Mouse (Mus musculus) E14TG2a.4 (cell line): ENCODE data around the gene Morn1.
A peak's percentile ranks its signal among the peaks of the same experiment; 100 is the strongest.

ENCODE experiments used
- H3K27me3 ChIP-seq: 2 replicates; pipeline ENCODE4 v1.6.1; 2014; ENCODE audit warnings: low read length, control low read depth; ENCODE audit not compliant: insufficient read depth
- H3K36me3 ChIP-seq: 2 replicates; pipeline ENCODE4 v1.6.1; 2014; ENCODE audit warnings: low read length, control low read depth; ENCODE audit not compliant: insufficient read depth
- H3K4me1 ChIP-seq: replicated peaks from 2 replicates; pipeline ENCODE4 v1.6.1; 2014; ENCODE audit warnings: low read depth, low read length, control low read depth
- H3K4me3 ChIP-seq: replicated peaks from 2 replicates; pipeline ENCODE4 v1.5.1; 2014; ENCODE audit warnings: mild to moderate bottlenecking, low read length
- H3K9me3 ChIP-seq: 2 replicates; pipeline ENCODE4 v1.6.1; 2014; ENCODE audit warnings: low read length, control low read depth
- CTCF ChIP-seq: conservative IDR thresholded peaks from 2 replicates; pipeline ENCODE4 v1.5.1; 2014; ENCODE audit warnings: low read length
- NANOG ChIP-seq: IDR thresholded peaks from 2 replicates; pipeline ENCODE4 v1.6.1; 2014; ENCODE audit warnings: borderline replicate concordance, low read length, mixed read lengths
- POU5F1 ChIP-seq: IDR thresholded peaks from 2 replicates; pipeline ENCODE4 v1.6.1; 2014; ENCODE audit warnings: low read length, borderline replicate concordance

Morn1 gene

GRCm38 (mm10) chr4:155063895-155064294, 22.5 kb upstream of the Morn1 start:
- Histone ChIP-seq H3K4me1 (peaks cover 54% of the 10 kb centered on the region), H3K27me3 (no peaks in the 10 kb centered on the region), H3K36me3 (peaks cover 13% of the 10 kb centered on the region), H3K4me3 (peak overlapping the region; percentile 43), H3K9me3 (no peaks in the 10 kb centered on the region)
- TF ChIP-seq POU5F1 = no peak

- Histone ChIP-seq H3K4me1 (peaks cover 56% of the 10 kb centered on the region), H3K36me3 (peaks cover 19% of the 10 kb centered on the region), H3K27me3 (no peaks in the 10 kb centered on the region), H3K9me3 (no peaks in the 10 kb centered on the region), H3K4me3 (peak overlapping the region; percentile 43)
- TF ChIP-seq CTCF (no peak), NANOG (no peak), POU5F1 (no peak)
Measured at GRCm38 (mm10) chr4:155064474-155064873, 21.9 kb upstream of the Morn1 start.

GRCm38 (mm10) chr4:155065970-155066833, 20.2 kb upstream of the Morn1 start:
- Histone ChIP-seq H3K27me3 (no peaks in the 10 kb centered on the region), H3K36me3 (peaks cover 36% of the 10 kb centered on the region), H3K4me3 (peak overlapping the region; percentile 92), H3K9me3 (no peaks in the 10 kb centered on the region), H3K4me1 (peaks cover 71% of the 10 kb centered on the region)
- TF ChIP-seq POU5F1 = no peak
- TF ChIP-seq NANOG = no peak
- TF ChIP-seq CTCF = peak; percentile 68

GRCm38 (mm10) chr4:155066834-155067522, 19.4 kb upstream of the Morn1 start, which contains the start of gene Pex10:
Gene Pex10 (plus strand): TSS chr4:155067016.
- H3K27me3 ChIP-seq = no peaks in the 10 kb centered on the region
- TF ChIP-seq CTCF (no peak), NANOG (no peak), POU5F1 (no peak)
- peaks cover 77% of the 10 kb centered on the region for H3K4me1 ChIP-seq
- H3K36me3 ChIP-seq = peaks cover 44% of the 10 kb centered on the region
- no peaks in the 10 kb centered on the region for H3K9me3 ChIP-seq
- H3K4me3 ChIP-seq = peak within 1 kb of the TSS; percentile 92

GRCm38 (mm10) chr4:155068357-155068972, 17.9 kb upstream of the Morn1 start:
- Histone ChIP-seq H3K36me3 (peaks cover 59% of the 10 kb centered on the region), H3K4me1 (peaks cover 79% of the 10 kb centered on the region)

GRCm38 (mm10) chr4:155069191-155069590, 17.2 kb upstream of the Morn1 start:
- Histone ChIP-seq H3K27me3 (no peaks in the 10 kb centered on the region), H3K36me3 (peaks cover 66% of the 10 kb centered on the region), H3K4me1 (peaks cover 73% of the 10 kb centered on the region), H3K9me3 (no peaks in the 10 kb centered on the region), H3K4me3 (0 out of 2 replicates have a peak overlapping the region, but pooled peaks have one; percentile 3)
- TF ChIP-seq NANOG = no peak
- TF ChIP-seq CTCF = no peak
- TF ChIP-seq POU5F1 = no peak

More at GRCm38 (mm10) chr4:155068357-155068972, 17.9 kb upstream of the Morn1 start:
- no peak for TF ChIP-seq CTCF
- peak overlapping the region; percentile 92 for H3K4me3 ChIP-seq
- no peaks in the 10 kb centered on the region for H3K9me3 ChIP-seq
- H3K27me3 ChIP-seq = no peaks in the 10 kb centered on the region

- Histone ChIP-seq H3K9me3 (no peaks in the 10 kb centered on the region), H3K4me1 (peaks cover 73% of the 10 kb centered on the region), H3K27me3 (no peaks in the 10 kb centered on the region), H3K4me3 (no peak overlapping the region), H3K36me3 (peaks cover 76% of the 10 kb centered on the region)
- TF ChIP-seq CTCF (no peak), POU5F1 (no peak), NANOG (no peak)
Measured at GRCm38 (mm10) chr4:155070199-155070598, 16.2 kb upstream of the Morn1 start.

- no peaks in the 10 kb centered on the region for H3K9me3 ChIP-seq
- TF ChIP-seq CTCF (no peak), NANOG (no peak), POU5F1 (no peak)
- H3K4me1 ChIP-seq = peaks cover 75% of the 10 kb centered on the region
- no peaks in the 10 kb centered on the region for H3K27me3 ChIP-seq
- H3K36me3 ChIP-seq = peaks cover 83% of the 10 kb centered on the region
- H3K4me3 ChIP-seq = no peak overlapping the region
Measured at GRCm38 (mm10) chr4:155070921-155071320, 15.5 kb upstream of the Morn1 start.
